Mouse (Mus musculus) small intestine, adult 2 months (tissue): Measurements from ENCODE around the gene Pik3r3.

Source experiments
- CTCF ChIP-seq: fragments of 200-500 bp; IDR thresholded peaks from 2 replicates; pipeline ENCODE4 v1.5.1; 2012; ENCODE audit warnings: low read depth, mild to moderate bottlenecking, control low read depth, inconsistent platforms, low read length, moderate library complexity, mixed read lengths; ENCODE audit not compliant: insufficient replicate concordance, insufficient read length; ENCODE audit errors: extremely low read depth
- POLR2A ChIP-seq: fragments of 200-500 bp; IDR thresholded peaks from 2 replicates; pipeline ENCODE4 v1.6.1; 2012; ENCODE audit warnings: low read depth, mild to moderate bottlenecking, control low read depth, inconsistent platforms, low read length, moderate library complexity

GRCm38 (mm10) chr4:116317575-116317974 is 96.2 kb downstream of the Pik3r3 start:
- TF ChIP-seq CTCF (no peak), POLR2A (no peak)
